Mouse (Mus musculus): ENCODE measurements around the gene Nfatc2.
A peak's percentile ranks its signal among the peaks of the same experiment; 100 is the strongest.

Gene Nfatc2

GRCm38 (mm10) chr2:168479930-168480329 lies 121.5 kb downstream of the Nfatc2 start:
- peak; percentile 87 for DNase-seq

- no peak for DNase-seq
Measured at GRCm38 (mm10) chr2:168478431-168478830, 123.0 kb downstream of the Nfatc2 start.

GRCm38 (mm10) chr2:168473496-168473895 lies 128.0 kb downstream of the Nfatc2 start:
- DNase-seq = no peak

GRCm38 (mm10) chr2:168472899-168473298 lies 128.6 kb downstream of the Nfatc2 start:
- peak; percentile 73 for DNase-seq

GRCm38 (mm10) chr2:168469032-168469431 lies 132.4 kb downstream of the Nfatc2 start:
- peak; percentile 55 for DNase-seq

- no peak for DNase-seq
Measured at GRCm38 (mm10) chr2:168467166-168467565, 134.3 kb downstream of the Nfatc2 start.

GRCm38 (mm10) chr2:168466066-168466465 lies 135.4 kb downstream of the Nfatc2 start:
- DNase-seq = no peak

- DNase-seq = no peak
Measured at GRCm38 (mm10) chr2:168465646-168466045, 135.8 kb downstream of the Nfatc2 start.

GRCm38 (mm10) chr2:168461865-168462264 lies 139.6 kb downstream of the Nfatc2 start:
- no peak for DNase-seq

- DNase-seq = no peak
Measured at GRCm38 (mm10) chr2:168459627-168460026, 141.8 kb downstream of the Nfatc2 start.

GRCm38 (mm10) chr2:168458583-168458982 lies 142.9 kb downstream of the Nfatc2 start:
- no peak for DNase-seq

GRCm38 (mm10) chr2:168451714-168452708 lies 149.4 kb downstream of the Nfatc2 start:
- DNase-seq = no peak

GRCm38 (mm10) chr2:168450977-168451376 lies 150.5 kb downstream of the Nfatc2 start:
- DNase-seq = no peak

GRCm38 (mm10) chr2:168448054-168448453 lies 153.4 kb downstream of the Nfatc2 start:
- DNase-seq = no peak

GRCm38 (mm10) chr2:168447601-168448000 lies 153.9 kb downstream of the Nfatc2 start:
- no peak for DNase-seq

GRCm38 (mm10) chr2:168445211-168445810 lies 156.1 kb downstream of the Nfatc2 start:
- peak; percentile 62 for DNase-seq

GRCm38 (mm10) chr2:168444126-168444525 lies 157.3 kb downstream of the Nfatc2 start:
- no peak for DNase-seq

GRCm38 (mm10) chr2:168441494-168441893 lies 160.0 kb downstream of the Nfatc2 start:
- DNase-seq = no peak

GRCm38 (mm10) chr2:168440918-168441328 lies 160.5 kb downstream of the Nfatc2 start:
- peak; percentile 13 for DNase-seq

- no peak for DNase-seq
Measured at GRCm38 (mm10) chr2:168438981-168439452, 162.4 kb downstream of the Nfatc2 start.

GRCm38 (mm10) chr2:168434187-168434586 lies 167.3 kb downstream of the Nfatc2 start:
- DNase-seq = no peak

GRCm38 (mm10) chr2:168433392-168433791 lies 168.1 kb downstream of the Nfatc2 start:
- no peak for DNase-seq

GRCm38 (mm10) chr2:168432394-168432793 lies 169.1 kb downstream of the Nfatc2 start:
- no peak for DNase-seq

- no peak for DNase-seq
Measured at GRCm38 (mm10) chr2:168429598-168429997, 171.9 kb downstream of the Nfatc2 start.

Measured in cerebellum, adult 9-10 months (tissue).